Mouse (Mus musculus): Measurements from ENCODE around the gene L3mbtl1.

The L3mbtl1 gene

DNA sequence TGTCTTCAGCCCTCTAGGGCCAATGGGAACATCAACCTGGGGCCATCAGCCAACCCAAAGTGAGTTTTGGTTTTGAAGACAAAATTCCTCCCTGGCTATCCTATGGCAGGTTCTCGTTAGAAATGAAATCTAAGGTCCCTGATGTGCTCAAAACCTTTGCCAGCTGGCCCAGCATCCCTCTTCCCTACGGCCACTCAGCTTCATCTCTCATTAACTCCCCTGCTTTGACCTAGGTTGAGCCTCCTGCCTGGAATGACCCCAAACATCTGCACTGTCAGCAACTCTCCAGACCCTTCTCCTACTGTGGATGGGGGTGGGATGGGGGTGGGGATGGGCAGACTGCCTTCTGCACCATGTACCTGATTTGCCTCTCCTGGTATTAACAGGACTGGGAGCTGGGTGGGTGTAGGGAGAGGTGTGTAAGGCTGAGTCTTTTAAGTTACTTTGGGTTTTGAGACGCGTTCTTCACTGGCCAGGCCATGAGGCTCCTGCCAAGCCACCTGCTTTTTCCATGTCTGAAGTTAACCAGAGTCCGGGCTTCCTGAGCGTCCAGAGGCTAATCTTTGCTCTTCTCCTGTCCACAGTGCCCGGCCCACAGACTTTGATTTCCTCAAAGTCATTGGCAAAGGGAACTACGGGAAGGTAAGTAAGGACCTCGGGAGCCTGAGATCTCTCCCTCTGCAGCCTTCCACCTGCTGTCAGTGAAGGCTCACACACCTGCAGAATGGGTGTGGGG lies 50.8 kb downstream of the L3mbtl1 start:
- no peak for DNase-seq (ENCODE audit: low spot score)

DNA sequence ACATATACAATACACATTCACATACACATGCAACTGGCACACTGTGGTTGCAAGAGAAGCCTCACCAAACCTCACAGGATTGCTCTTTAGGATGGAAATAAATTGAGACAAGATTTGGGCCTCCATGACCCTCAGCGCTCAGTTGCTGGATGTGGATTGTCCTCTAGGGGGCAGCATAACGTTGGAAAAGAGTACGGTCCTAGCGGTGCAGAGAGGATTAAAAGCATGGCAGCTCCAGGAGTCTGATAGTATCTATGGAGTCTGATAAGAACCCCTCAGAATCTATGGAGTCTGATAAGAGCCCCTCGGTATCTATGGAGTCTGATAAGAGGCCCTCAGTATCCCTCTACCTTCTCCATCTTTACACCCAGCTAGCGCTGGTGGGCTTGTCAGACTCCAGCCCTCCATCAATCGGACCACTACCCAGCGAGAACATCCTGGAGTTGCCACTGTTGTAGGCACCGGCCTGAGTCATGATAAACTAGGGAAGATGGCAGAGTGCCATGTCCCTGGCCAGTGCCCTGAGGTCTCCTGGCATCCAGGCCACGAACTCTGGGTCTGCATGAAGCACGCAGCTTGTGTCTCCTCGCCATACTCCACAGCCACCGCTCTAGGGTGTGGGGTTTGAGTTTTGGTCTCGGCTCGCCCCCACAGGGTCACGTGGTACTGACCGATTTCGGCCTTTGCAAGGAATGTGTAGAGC lies 55.4 kb downstream of the L3mbtl1 start:
- peak; percentile 61 for DNase-seq (ENCODE audit: low spot score)

DNA sequence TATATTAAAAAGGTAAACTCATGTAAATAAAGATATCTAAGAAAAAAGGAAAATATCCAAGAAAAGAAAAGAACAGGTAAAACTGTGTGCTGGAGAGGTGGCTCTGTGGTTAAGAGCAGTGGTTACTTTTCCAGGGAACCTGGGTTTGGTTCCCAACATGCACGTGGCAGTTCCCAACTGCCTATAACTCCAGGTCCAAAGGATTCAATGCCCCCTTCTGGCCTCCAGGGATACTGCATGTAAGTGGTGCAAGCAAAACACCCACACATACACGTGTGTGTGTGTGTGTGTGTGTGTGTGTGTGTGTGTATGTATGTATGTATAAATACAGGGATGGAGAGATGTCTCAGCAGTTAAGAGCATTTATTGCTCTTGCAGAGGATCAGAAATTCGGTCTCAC lies 56.5 kb downstream of the L3mbtl1 start:
- peak; percentile 19 for DNase-seq (ENCODE audit: low spot score)

DNA sequence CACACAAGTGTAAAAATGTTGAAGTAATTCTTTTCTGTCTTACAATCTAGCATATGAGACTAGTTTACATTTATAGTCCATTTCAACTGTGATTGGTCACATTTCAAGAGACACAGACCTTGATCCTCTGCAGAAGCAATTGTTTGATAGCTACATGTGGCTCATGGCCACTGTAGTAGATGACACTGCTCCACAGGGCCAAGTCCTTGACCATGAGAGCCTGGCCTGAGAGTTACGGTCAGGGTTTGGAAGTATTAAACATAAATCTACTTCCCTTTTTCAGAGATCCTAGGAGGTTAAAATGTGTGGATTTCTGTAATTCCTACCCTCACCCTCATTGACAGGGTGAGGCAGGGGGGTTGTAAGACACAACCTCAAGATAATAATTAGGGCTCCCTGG lies 57.8 kb downstream of the L3mbtl1 start:
- DNase-seq (ENCODE audit: low spot score): no peak

DNA sequence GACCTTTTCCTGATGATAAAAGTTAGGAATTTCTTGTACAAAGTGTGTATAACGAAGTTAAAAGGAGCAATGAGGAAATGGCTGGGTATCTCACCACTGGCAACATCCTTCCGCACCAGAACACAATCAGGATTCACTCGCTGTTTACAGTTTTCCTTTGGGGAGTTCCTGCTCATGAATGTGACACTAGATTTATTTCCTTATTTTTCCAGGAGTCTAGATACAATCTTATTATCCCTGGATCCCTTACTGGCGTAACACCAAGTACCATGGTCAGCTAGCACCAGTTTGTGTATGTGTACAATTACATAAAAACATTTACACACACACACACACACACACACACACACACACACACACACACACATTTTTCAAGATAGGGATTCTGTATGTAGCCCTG lies 64.0 kb downstream of the L3mbtl1 start:
- DNase-seq (ENCODE audit: low spot score): no peak

DNA sequence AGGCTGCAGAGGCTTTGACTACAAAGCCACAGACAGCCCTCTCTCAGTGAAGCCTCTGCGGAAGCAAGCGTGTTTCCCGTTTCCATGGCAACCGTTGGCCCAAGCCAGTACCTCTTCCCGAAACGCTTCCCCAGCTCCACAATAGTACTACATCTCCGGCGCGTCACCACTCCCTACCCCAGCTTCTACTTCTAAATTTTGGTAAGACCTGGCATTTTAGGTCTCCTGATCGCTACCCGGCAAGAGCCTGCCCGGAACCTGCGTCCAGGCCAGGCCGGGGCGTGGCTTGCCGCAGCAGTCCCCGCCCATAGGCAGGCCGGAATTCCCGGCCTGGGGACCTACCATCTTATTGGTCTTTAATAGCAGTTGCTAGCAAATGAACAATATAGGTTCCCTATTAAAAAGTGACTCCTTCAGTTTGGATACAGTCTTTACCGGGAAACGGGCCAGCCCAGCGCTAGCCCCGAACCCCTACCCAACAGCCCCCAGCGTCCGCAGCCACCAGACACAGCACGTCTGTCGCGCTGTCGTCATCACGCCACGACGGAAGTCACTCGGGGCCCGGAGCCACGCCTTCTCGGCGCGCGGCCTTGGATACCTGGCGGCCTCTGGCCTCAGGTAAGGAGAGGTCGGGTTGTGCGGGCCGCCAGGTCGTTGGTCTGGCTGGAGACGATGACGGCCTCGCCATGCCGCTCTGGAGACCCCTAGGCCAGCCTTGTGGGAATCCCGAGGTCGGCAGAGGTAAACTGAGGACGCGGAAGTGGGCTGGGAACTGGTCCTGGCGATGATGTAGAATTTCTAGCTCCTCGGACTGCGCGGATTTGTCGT lies 73.9 kb downstream of the L3mbtl1 start, which contains the start of gene Ift52:
Gene Ift52, plus strand, starts transcription at position 439 of the 828 bp plus-strand sequence.
- peak; percentile 85 for DNase-seq (ENCODE audit: low spot score)

Measured in ovary, postnatal 14 days (tissue).